Mouse (Mus musculus): ENCODE data around the gene Nabp2. TPM values are rescaled to one million over a fixed set of nuclear protein-coding genes. Genes with fewer than 3 reads are reported as not detected.

The Nabp2 gene
- total RNA-seq, 2 experiments from 2014 or later: 91.6 to 92.0 TPM

- DNase-seq: no peak
Measured at GRCm38 (mm10) chr10:128382482-128382881, 28.8 kb downstream of the Nabp2 start.

- DNase-seq: no peak
Measured at GRCm38 (mm10) chr10:128380565-128380964, 30.7 kb downstream of the Nabp2 start.

GRCm38 (mm10) chr10:128379260-128379659 lies 32.0 kb downstream of the Nabp2 start:
- no peak for DNase-seq

- DNase-seq: no peak
Measured at GRCm38 (mm10) chr10:128378462-128378861, 32.8 kb downstream of the Nabp2 start.

GRCm38 (mm10) chr10:128377940-128378448 lies 33.3 kb downstream of the Nabp2 start:
- DNase-seq: no peak

GRCm38 (mm10) chr10:128377222-128377939 lies 33.9 kb downstream of the Nabp2 start:
- DNase-seq: peak in 1 of 2 experiments; percentile 39

GRCm38 (mm10) chr10:128376455-128377211 lies 34.7 kb downstream of the Nabp2 start, which contains the start of gene Ankrd52:
Gene Ankrd52 (plus strand): TSS chr10:128377115.
- DNase-seq: peak; percentile 84 to 85

GRCm38 (mm10) chr10:128376099-128376454 lies 35.2 kb downstream of the Nabp2 start:
- DNase-seq: no peak

GRCm38 (mm10) chr10:128374393-128374792 lies 36.9 kb downstream of the Nabp2 start:
- DNase-seq: no peak

GRCm38 (mm10) chr10:128372989-128373748 lies 38.1 kb downstream of the Nabp2 start:
- DNase-seq: no peak

- no peak for DNase-seq
Measured at GRCm38 (mm10) chr10:128372142-128372541, 39.1 kb downstream of the Nabp2 start.

- DNase-seq: no peak
Measured at GRCm38 (mm10) chr10:128370601-128371000, 40.7 kb downstream of the Nabp2 start.

- no peak for DNase-seq
Measured at GRCm38 (mm10) chr10:128370021-128370420, 41.3 kb downstream of the Nabp2 start.

- no peak for DNase-seq
Measured at GRCm38 (mm10) chr10:128369599-128369998, 41.7 kb downstream of the Nabp2 start.

GRCm38 (mm10) chr10:128369218-128369543 lies 42.1 kb downstream of the Nabp2 start:
- no peak for DNase-seq

GRCm38 (mm10) chr10:128368402-128369217 lies 42.7 kb downstream of the Nabp2 start, which contains the start of gene Coq10a:
Gene Coq10a (minus strand): TSS chr10:128368997.
- peak; percentile 91 to 93 for DNase-seq

GRCm38 (mm10) chr10:128367899-128368401 lies 43.3 kb downstream of the Nabp2 start:
- no peak for DNase-seq

GRCm38 (mm10) chr10:128362568-128362967 lies 48.7 kb downstream of the Nabp2 start:
- DNase-seq: no peak

GRCm38 (mm10) chr10:128361836-128362235 lies 49.5 kb downstream of the Nabp2 start:
- DNase-seq: no peak

- DNase-seq: no peak
Measured at GRCm38 (mm10) chr10:128359226-128359625, 52.1 kb downstream of the Nabp2 start.

- no peak for DNase-seq
Measured at GRCm38 (mm10) chr10:128358796-128359195, 52.5 kb downstream of the Nabp2 start.

Measured in layer of hippocampus, postnatal 36 days (tissue).